Mouse (Mus musculus) cerebellum, adult 2 months (tissue): ENCODE data around the gene Vwa8. TPM values are rescaled to one million over a fixed set of nuclear protein-coding genes. Genes with fewer than 3 reads are reported as not detected.

Experiments
- DNase-seq, 2 experiments: peaks; one replicate each; pipeline ENCODE4 v3.0.0; 2021
- H3K27ac ChIP-seq: fragments of 200-500 bp; 2 replicates; pipeline ENCODE4 v1.5.1; 2012; ENCODE audit warnings: low read length, control low read depth, inconsistent platforms; ENCODE audit not compliant: insufficient read depth
- H3K27me3 ChIP-seq: fragments of 200-500 bp; 2 replicates; pipeline ENCODE4 v1.6.1; 2012; ENCODE audit warnings: inconsistent platforms, mild to moderate bottlenecking, low read length, moderate library complexity; ENCODE audit not compliant: control insufficient read depth, insufficient read depth
- H3K4me1 ChIP-seq: fragments of 200-500 bp; 2 replicates; pipeline ENCODE4 v1.6.1; 2011; ENCODE audit warnings: low read length; ENCODE audit not compliant: control insufficient read depth, insufficient read depth
- H3K4me3 ChIP-seq: fragments of 200-500 bp; replicated peaks from 2 replicates; pipeline ENCODE3; 2011; ENCODE audit warnings: mild to moderate bottlenecking, low read depth, low read length, control low read depth; ENCODE audit not compliant: insufficient read depth
- CTCF ChIP-seq: fragments of 200-500 bp; IDR thresholded peaks from 2 replicates; pipeline ENCODE4 v1.5.1; 2011; ENCODE audit warnings: low read depth, mild to moderate bottlenecking, control low read depth, low read length, moderate library complexity, borderline replicate concordance; ENCODE audit not compliant: insufficient read depth
- POLR2A ChIP-seq: fragments of 200-500 bp; IDR thresholded peaks from 2 replicates; pipeline ENCODE4 v1.6.1; 2011; ENCODE audit warnings: low read length, control low read depth, borderline replicate concordance; ENCODE audit not compliant: insufficient read depth
- WGBS: fragments of 180-500 bp; shearing (Covaris S2); methylation state at CpG from one replicate; pipeline ENCODE4 v1.1.7; 2018; 5-methylcytosine and 5-hydroxymethylcytosine counted together
- polyA plus RNA-seq: library from polyadenylated mRNA; depleted of rRNA; stranded (reverse); fragments of >200 nt; gene quantifications from 2 replicates; pipeline ENCODE4 v1.2.3, GENCODE M21; 2012

Vwa8 gene
- polyA plus RNA-seq, 1 experiment = 46.7 TPM

GRCm38 (mm10) chr14:78852401-78853246 lies 3.8 kb downstream of the Vwa8 start:
- H3K27me3 ChIP-seq = no peaks in the 10 kb centered on the region

GRCm38 (mm10) chr14:78861156-78861555 lies 12.3 kb downstream of the Vwa8 start:
- Histone ChIP-seq H3K4me3 (no peak overlapping the region), H3K27ac (no peak overlapping the region), H3K27me3 (no peaks in the 10 kb centered on the region), H3K4me1 (no peaks in the 10 kb centered on the region)
- DNase-seq = no peak
- no peak for TF ChIP-seq POLR2A
- no peak for TF ChIP-seq CTCF
- 95% methylated on average over 5 of the region's 5 CpGs for WGBS

More at GRCm38 (mm10) chr14:78852401-78853246, 3.8 kb downstream of the Vwa8 start:
- no peak for DNase-seq
- Histone ChIP-seq H3K4me1 (peaks cover 4% of the 10 kb centered on the region; the same call in 1 of the 2 replicates), H3K27ac (no peak overlapping the region), H3K4me3 (no peak overlapping the region)
- TF ChIP-seq CTCF (no peak), POLR2A (no peak)
- WGBS = 61% methylated on average over 5 of the region's 5 CpGs

- no peak for TF ChIP-seq CTCF
- TF ChIP-seq POLR2A = no peak
- no peaks in the 10 kb centered on the region for H3K4me1 ChIP-seq
- no peaks in the 10 kb centered on the region for H3K27me3 ChIP-seq
- no peak overlapping the region for H3K27ac ChIP-seq
- H3K4me3 ChIP-seq = no peak overlapping the region
- WGBS = 43% methylated on average over 2 of the region's 2 CpGs
- no peak for DNase-seq
Observed at GRCm38 (mm10) chr14:78870036-78870435, 21.2 kb downstream of the Vwa8 start.

GRCm38 (mm10) chr14:78877176-78877575 lies 28.3 kb downstream of the Vwa8 start:
- Histone ChIP-seq H3K4me3 (no peak overlapping the region), H3K4me1 (no peaks in the 10 kb centered on the region), H3K27ac (no peak overlapping the region), H3K27me3 (no peaks in the 10 kb centered on the region)
- no peak for DNase-seq
- TF ChIP-seq CTCF (no peak), POLR2A (no peak)
- WGBS = 79% methylated on average over 2 of the region's 2 CpGs

GRCm38 (mm10) chr14:78878402-78879045 lies 29.7 kb downstream of the Vwa8 start:
- Histone ChIP-seq H3K4me1 (no peaks in the 10 kb centered on the region), H3K27me3 (no peaks in the 10 kb centered on the region), H3K27ac (no peak overlapping the region), H3K4me3 (no peak overlapping the region)
- TF ChIP-seq CTCF (no peak), POLR2A (no peak)
- DNase-seq = no peak
- 83% methylated on average over 13 of the region's 13 CpGs for WGBS

GRCm38 (mm10) chr14:78880879-78881278 lies 32.0 kb downstream of the Vwa8 start:
- TF ChIP-seq POLR2A (no peak), CTCF (no peak)
- 91% methylated on average over 4 of the region's 4 CpGs for WGBS
- H3K4me1 ChIP-seq = no peaks in the 10 kb centered on the region; the same call in 1 of the 2 replicates
- no peak for DNase-seq
- no peak overlapping the region for H3K27ac ChIP-seq
- no peak overlapping the region for H3K4me3 ChIP-seq
- H3K27me3 ChIP-seq = no peaks in the 10 kb centered on the region

GRCm38 (mm10) chr14:78881563-78881962 lies 32.7 kb downstream of the Vwa8 start:
- WGBS = 72% methylated on average over 10 of the region's 10 CpGs
- no peak overlapping the region for H3K27ac ChIP-seq

More at GRCm38 (mm10) chr14:78881563-78881962, 32.7 kb downstream of the Vwa8 start:
- no peak for DNase-seq
- TF ChIP-seq POLR2A (no peak), CTCF (no peak)
- Histone ChIP-seq H3K4me1 (no peaks in the 10 kb centered on the region; the same call in 1 of the 2 replicates), H3K4me3 (no peak overlapping the region), H3K27me3 (no peaks in the 10 kb centered on the region)
